Mouse (Mus musculus): ENCODE measurements at regions not wholly inside any gene's neighbourhood (a gene's known extent, or its start where the extent isn't known, plus 50 kb on each side); places are given as distances from the start of the nearest gene placed in this dataset.

DNA sequence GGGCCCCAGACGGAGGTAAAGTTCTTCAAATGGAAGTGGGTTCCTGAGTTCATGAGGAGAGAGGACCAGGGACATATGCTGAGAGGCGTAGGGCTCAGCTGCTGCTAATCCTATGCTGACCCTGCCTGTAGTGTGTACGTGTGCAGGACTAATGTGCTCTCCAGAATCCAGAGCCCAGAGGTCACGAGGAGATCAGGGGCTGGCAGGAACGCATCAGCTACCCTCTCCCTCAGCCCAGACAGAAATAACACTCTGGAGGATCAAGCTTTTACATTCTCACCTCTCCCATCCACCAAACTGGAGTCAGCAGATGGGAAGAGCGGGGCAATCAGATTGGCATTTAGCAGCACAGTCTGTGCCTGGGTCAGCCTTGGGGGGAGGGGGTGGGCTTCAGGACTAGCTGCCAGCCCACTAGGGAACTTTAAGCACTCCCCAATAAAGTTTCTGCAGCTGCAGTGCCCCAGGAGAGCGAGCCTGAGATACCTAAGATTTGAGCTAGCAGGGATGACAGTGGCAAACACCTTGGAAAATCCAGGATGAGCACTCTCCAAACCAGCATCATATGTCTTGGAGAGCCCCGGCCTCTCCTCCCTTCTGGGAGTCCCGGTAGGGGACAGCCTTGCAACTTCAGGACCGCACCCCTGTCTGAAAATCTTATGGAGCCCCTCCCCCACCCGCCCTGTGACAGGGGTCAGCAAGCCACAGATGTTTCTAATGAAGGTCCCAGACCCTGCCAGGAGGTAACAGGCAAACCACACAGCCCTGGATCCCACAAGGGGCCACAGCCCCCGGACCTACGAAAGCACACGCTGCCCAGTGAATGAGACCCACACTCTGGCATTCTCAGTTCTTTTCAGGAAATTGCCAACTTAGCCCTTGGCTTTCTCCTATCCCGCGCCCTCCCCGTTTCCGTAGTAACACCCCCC lies 90.4 kb downstream of the Zfp36l1 start:
- no peak for TF ChIP-seq CTCF (IDR thresholded peaks at IDR 0.05; ENCODE audit: low read depth, low read length)
- no peak for TF ChIP-seq POLR2A (IDR thresholded peaks at IDR 0.05; ENCODE audit: extremely low read depth, insufficient read depth, low read length)
